Mouse (Mus musculus) neural tube, embryonic 11.5 days (tissue): ENCODE results near the gene Hoxa7. TPM values are rescaled to one million over a fixed set of nuclear protein-coding genes. Genes with fewer than 3 reads are reported as not detected.

Source experiments
- ATAC-seq: fragments of 200-750 bp; cut with Nextera tagmentation; 2 replicates; pipeline ENCODE4 v1.8.0; 2017; ENCODE audit warnings: moderate number of reproducible peaks, mild to moderate bottlenecking, moderate TSS enrichment, moderate library complexity; ENCODE audit not compliant: insufficient read depth, low FRiP score, low TSS enrichment
- DNase-seq: peaks from one replicate; pipeline ENCODE4 v3.0.0-alpha.2; 2015; ENCODE audit warnings: low spot score
- H3K27ac ChIP-seq: fragments of 300-500 bp; sonication (generic); 2 replicates; pipeline ENCODE4 v1.5.1; 2014; ENCODE audit warnings: low read depth, mild to moderate bottlenecking, low read length
- H3K27me3 ChIP-seq: fragments of 300-500 bp; sonication (generic); 2 replicates; pipeline ENCODE4 v1.6.1; 2014; ENCODE audit warnings: mild to moderate bottlenecking, low read length, mixed read lengths; ENCODE audit not compliant: control insufficient read depth, insufficient read depth
- H3K36me3 ChIP-seq: fragments of 300-500 bp; sonication (generic); 2 replicates; pipeline ENCODE4 v1.6.1; 2014; ENCODE audit warnings: mild to moderate bottlenecking, low read length, moderate library complexity, mixed read lengths; ENCODE audit not compliant: control insufficient read depth, insufficient read depth
- H3K4me1 ChIP-seq: fragments of 300-500 bp; sonication (generic); 2 replicates; pipeline ENCODE4 v1.6.1; 2014; ENCODE audit warnings: low read length, mixed read lengths; ENCODE audit not compliant: control insufficient read depth, insufficient read depth
- H3K4me2 ChIP-seq: fragments of 300-500 bp; sonication (generic); 2 replicates; pipeline ENCODE4 v1.6.1; 2014; ENCODE audit warnings: low read depth, mild to moderate bottlenecking, moderate library complexity
- H3K4me3 ChIP-seq: fragments of 300-500 bp; sonication (generic); 2 replicates; pipeline ENCODE4 v1.5.1; 2014; ENCODE audit warnings: low read depth, low read length
- H3K9ac ChIP-seq: fragments of 300-500 bp; sonication (generic); 2 replicates; pipeline ENCODE4 v1.6.1; 2014; ENCODE audit warnings: mild to moderate bottlenecking, low read length
- H3K9me3 ChIP-seq: fragments of 300-500 bp; sonication (generic); 2 replicates; pipeline ENCODE4 v1.6.1; 2016; ENCODE audit warnings: low read length; ENCODE audit not compliant: control insufficient read depth
- WGBS: fragments of 180-500 bp; shearing (Covaris S2); extraction: QIAGEN DNeasy Blood & Tissue Kit; methylation state at CpG from one replicate; pipeline ENCODE4 v1.1.7; 2014; 5-methylcytosine and 5-hydroxymethylcytosine counted together
- polyA plus RNA-seq: library from polyadenylated mRNA; unstranded; fragments of >200 nt; fragmentation: Nextera tagmentation; extraction: Ambion mirVana; gene quantifications from 2 replicates; pipeline ENCODE4 v1.2.1, GENCODE M21; 2014

Hoxa7 gene
- polyA plus RNA-seq, 1 experiment from 2014 or later, result 61.2 TPM

GRCm38 (mm10) chr6:52219234-52219942, 2.3 kb downstream of the Hoxa7 start:
- Histone ChIP-seq H3K4me2 (peak overlapping the region; percentile 99), H3K36me3 (no peaks in the 10 kb centered on the region), H3K9me3 (no peaks in the 10 kb centered on the region), H3K27ac (peak overlapping the region; percentile 100), H3K4me3 (peak overlapping the region; percentile 87), H3K9ac (peak overlapping the region; percentile 99), H3K4me1 (peaks cover 19% of the 10 kb centered on the region), H3K27me3 (peaks cover 8% of the 10 kb centered on the region; the same call in 1 of the 2 replicates)
- WGBS, result 12% methylated on average over 9 of the region's 9 CpGs
- no peak for ATAC-seq
- DNase-seq, result peak; percentile 57

GRCm38 (mm10) chr6:52218643-52219215, 2.9 kb downstream of the Hoxa7 start:
- Histone ChIP-seq H3K9me3 (no peaks in the 10 kb centered on the region), H3K4me1 (peaks cover 23% of the 10 kb centered on the region), H3K36me3 (no peaks in the 10 kb centered on the region), H3K4me3 (peak overlapping the region; percentile 87), H3K27me3 (peaks cover 7% of the 10 kb centered on the region; the same call in 1 of the 2 replicates), H3K4me2 (peak overlapping the region; percentile 99), H3K27ac (peak overlapping the region; percentile 100), H3K9ac (peak overlapping the region; percentile 99)
- 4% methylated on average over 14 of the region's 14 CpGs for WGBS
- DNase-seq (peak; percentile 68), ATAC-seq (no peak)

GRCm38 (mm10) chr6:52217895-52218642, 3.6 kb downstream of the Hoxa7 start:
- peaks cover 24% of the 10 kb centered on the region for H3K4me1 ChIP-seq
- H3K9me3 ChIP-seq, result no peaks in the 10 kb centered on the region
- peak overlapping the region; percentile 87 for H3K4me3 ChIP-seq
- WGBS, result 2% methylated on average over 23 of the region's 23 CpGs
- H3K4me2 ChIP-seq, result peak overlapping the region; percentile 99
- H3K27me3 ChIP-seq, result peaks cover 7% of the 10 kb centered on the region; the same call in 1 of the 2 replicates
- peak overlapping the region; percentile 100 for H3K27ac ChIP-seq
- H3K9ac ChIP-seq, result peak overlapping the region; percentile 99
- no peaks in the 10 kb centered on the region for H3K36me3 ChIP-seq
- ATAC-seq (no peak), DNase-seq (no peak)

GRCm38 (mm10) chr6:52217459-52217768, 4.2 kb downstream of the Hoxa7 start:
- H3K9me3 ChIP-seq, result no peaks in the 10 kb centered on the region
- H3K4me1 ChIP-seq, result peaks cover 26% of the 10 kb centered on the region
- DNase-seq (peak; percentile 91), ATAC-seq (peak; percentile 80)
- H3K4me2 ChIP-seq, result peak overlapping the region; percentile 99
- H3K27ac ChIP-seq, result peak overlapping the region; percentile 100
- peak overlapping the region; percentile 99 for H3K9ac ChIP-seq
- WGBS, result 0% methylated on average over 24 of the region's 25 CpGs
- no peaks in the 10 kb centered on the region for H3K36me3 ChIP-seq
- H3K4me3 ChIP-seq, result peak overlapping the region; percentile 87
- peaks cover 4% of the 10 kb centered on the region; the same call in 1 of the 2 replicates for H3K27me3 ChIP-seq

- Histone ChIP-seq H3K4me3 (peak overlapping the region; percentile 87), H3K4me2 (peak overlapping the region; percentile 99), H3K36me3 (no peaks in the 10 kb centered on the region), H3K4me1 (peaks cover 23% of the 10 kb centered on the region), H3K27me3 (peaks cover 4% of the 10 kb centered on the region; the same call in 1 of the 2 replicates), H3K9ac (peak overlapping the region; percentile 99), H3K9me3 (no peaks in the 10 kb centered on the region), H3K27ac (peak overlapping the region; percentile 100)
- WGBS, result under 1% methylated on average over 60 of the region's 60 CpGs
- DNase-seq (no peak), ATAC-seq (peak; percentile 22)
Measured at GRCm38 (mm10) chr6:52216691-52217458, 4.8 kb downstream of the Hoxa7 start.

GRCm38 (mm10) chr6:52215771-52216535, 5.7 kb downstream of the Hoxa7 start:
- H3K4me2 ChIP-seq, result peak overlapping the region; percentile 99
- ATAC-seq (no peak), DNase-seq (no peak)
- H3K4me3 ChIP-seq, result peak overlapping the region; percentile 87
- no peaks in the 10 kb centered on the region for H3K9me3 ChIP-seq
- peaks cover 21% of the 10 kb centered on the region for H3K4me1 ChIP-seq
- H3K27me3 ChIP-seq, result peaks cover 4% of the 10 kb centered on the region; the same call in 1 of the 2 replicates
- H3K36me3 ChIP-seq, result no peaks in the 10 kb centered on the region
- H3K9ac ChIP-seq, result peak overlapping the region; percentile 99
- peak overlapping the region; percentile 100 for H3K27ac ChIP-seq
- under 1% methylated on average over 30 of the region's 30 CpGs for WGBS

- Histone ChIP-seq H3K36me3 (no peaks in the 10 kb centered on the region), H3K27me3 (peaks cover 4% of the 10 kb centered on the region; the same call in 1 of the 2 replicates), H3K9me3 (no peaks in the 10 kb centered on the region), H3K4me1 (peaks cover 21% of the 10 kb centered on the region), H3K27ac (peak overlapping the region; percentile 100), H3K4me2 (peak overlapping the region; percentile 99), H3K4me3 (peak overlapping the region; percentile 87), H3K9ac (peak overlapping the region; percentile 99)
- 10% methylated on average over 3 of the region's 3 CpGs for WGBS
- no peak for ATAC-seq
- DNase-seq, result no peak
Measured at GRCm38 (mm10) chr6:52215070-52215469, 6.6 kb downstream of the Hoxa7 start.
